Comparison of ENCODE assay signal across 15 mouse cellular contexts in genomic region chr2:142580449-142580848, GRCm38 (mm10).
"Had no signal": no experiment of that assay in that cellular context is flagged by ENCODE, and none has a peak within 500 bp of the region (broad histone marks: within the 10 kb centered on the region; RNA-seq: fewer than 3 reads in every experiment).

No protein-coding gene starts in this region.

- H3K9ac ChIP-seq: neural tube, embryonic 15.5 days; stomach, embryonic 15.5 days had no signal

- H3K36me3 ChIP-seq: neural tube, embryonic 15.5 days; stomach, embryonic 15.5 days had no signal

- H3K4me1 ChIP-seq: neural tube, embryonic 15.5 days; stomach, embryonic 15.5 days had no signal

- H3K27me3 ChIP-seq: neural tube, embryonic 15.5 days; stomach, embryonic 15.5 days had no signal

- H3K27ac ChIP-seq: neural tube, embryonic 15.5 days; stomach, embryonic 15.5 days; stomach, postnatal 0 days had no signal

- DNase-seq: retina, postnatal 1 day; right cerebral cortex, adult 18-20 months; right cerebral cortex, postnatal 14 days; right cerebral cortex, postnatal 25 days; right cerebral cortex, postnatal 4 days; spleen, adult 18-20 months; thymus, adult 18-20 months; thymus, adult 2 months; thymus, postnatal 14 days; thymus, postnatal 25 days; thymus, postnatal 36 days; thymus, postnatal 4 days had no signal

- H3K4me2 ChIP-seq: neural tube, embryonic 15.5 days; stomach, embryonic 15.5 days had no signal

- H3K9me3 ChIP-seq: neural tube, embryonic 15.5 days; stomach, embryonic 15.5 days had no signal

- H3K4me3 ChIP-seq: neural tube, embryonic 15.5 days; stomach, embryonic 15.5 days had no signal
